Mouse (Mus musculus) left cerebral cortex, postnatal 25 days (tissue): Measurements from ENCODE around the gene Tff1. TPM values are rescaled to one million over a fixed set of nuclear protein-coding genes. Genes with fewer than 3 reads are reported as not detected.

Experiments
- DNase-seq, 2 experiments: peaks; one replicate each; pipeline ENCODE4 v3.0.0; 2022; ENCODE audit warnings: low spot score in 2 of 2, mixed read lengths in 1 of 2
- intact Hi-C: fragments of 180-260 bp; cut with DNase I; formaldehyde crosslinking; loops from one replicate; pipeline ENCODE4 v1.15.1; 2025
- total RNA-seq, 2 experiments: library from RNA; stranded (reverse); gene quantifications; 2 replicates each; pipeline ENCODE4 v1.2.3; 2021

The Tff1 gene
- total RNA-seq, 2 experiments from 2014 or later: not detected

DNA sequence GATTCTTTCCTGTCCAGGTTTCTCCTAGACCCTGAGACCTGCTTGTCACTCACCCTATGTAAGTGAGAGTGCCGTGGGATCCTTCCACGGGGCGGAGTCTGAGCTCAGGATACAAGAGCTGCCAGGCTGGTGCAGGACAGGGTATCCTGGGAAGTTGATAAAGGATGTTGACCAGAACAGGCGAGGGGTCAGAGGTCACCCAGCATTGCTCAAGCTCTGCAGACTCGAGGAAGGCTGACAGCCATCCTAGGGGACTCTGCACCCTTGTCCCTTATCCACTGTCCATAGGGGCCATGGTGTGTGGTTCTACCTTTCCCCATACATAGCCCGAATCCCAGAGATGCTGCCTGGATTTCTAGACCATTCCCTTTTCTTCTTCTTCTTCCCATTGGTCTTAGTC, 49.0 kb downstream of the Tff1 start:
- DNase-seq: no peak
- intact Hi-C loops: no loop called here

DNA sequence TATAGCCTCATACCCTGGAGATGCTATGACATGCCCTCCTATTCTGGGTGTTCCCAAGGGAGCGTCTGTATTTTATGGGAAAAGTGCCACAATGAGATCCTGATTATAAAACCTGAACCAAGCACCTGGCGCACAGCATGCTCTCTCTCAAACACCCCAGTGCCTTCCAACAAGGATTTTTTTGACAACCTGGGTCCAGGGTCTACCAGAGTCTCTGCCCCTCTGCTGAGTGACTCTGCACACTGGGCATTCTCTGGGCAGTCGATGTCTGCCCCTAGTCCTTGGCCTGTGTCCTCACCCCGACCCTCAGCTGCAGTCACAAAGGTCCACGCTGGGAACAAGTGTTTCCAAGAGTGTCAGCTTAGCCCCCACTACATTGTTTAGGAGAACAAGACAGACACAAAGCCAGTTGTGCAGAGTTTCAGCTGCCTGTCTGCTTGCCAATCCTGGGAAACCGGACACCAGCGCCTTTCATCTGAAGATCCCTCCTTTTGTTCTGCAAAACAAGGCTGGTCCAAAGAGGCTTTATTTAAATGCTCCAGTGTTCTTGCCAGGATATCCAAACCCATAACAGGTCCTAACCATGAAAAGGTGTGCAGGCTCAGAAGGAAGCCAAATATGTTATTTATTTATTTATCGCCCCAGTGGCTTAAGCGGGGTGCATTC, 51.8 kb downstream of the Tff1 start:
- no peak for DNase-seq
- intact Hi-C loops: no loop called here

Other genes with a start within 250 kb of the Tff1 start
- under 1 TPM; 0.11 to 0.25 TPM for gene Umodl1, start 210.6 kb downstream of the Tff1 start, total RNA-seq
- gene Abcg1, start 107.6 kb downstream of the Tff1 start, total RNA-seq: 10 to 100 TPM; 61.4 to 65.9 TPM
- gene Tff3, start 35.6 kb downstream of the Tff1 start, total RNA-seq: not detected
- gene Tff2, start 21.0 kb downstream of the Tff1 start, total RNA-seq: not detected
- gene Tmprss3, start 33.7 kb upstream of the Tff1 start, total RNA-seq: under 1 TPM in 1 of 2 experiments, not detected in 1; 0.14 TPM
- not detected for gene Ubash3a, start 42.6 kb upstream of the Tff1 start, total RNA-seq
- 10 to 100 TPM; 16.7 to 17.7 TPM for gene Rsph1, start 112.1 kb upstream of the Tff1 start, total RNA-seq
- 1 to 10 TPM; 6.7 to 9.9 TPM for gene Slc37a1, start 121.5 kb upstream of the Tff1 start, total RNA-seq
- gene Pde9a, start 220.9 kb upstream of the Tff1 start, total RNA-seq: 10 to 100 TPM; 23.5 to 24.8 TPM